Mouse (Mus musculus) G1E (cell line): ENCODE measurements around the gene Atp2b2.

ENCODE experiments used
- CTCF ChIP-seq: IDR thresholded peaks from 2 replicates; pipeline ENCODE4 v1.5.1; 2012; ENCODE audit warnings: low read depth, low read length, inconsistent platforms, mixed read lengths
- GATA1 ChIP-seq: IDR thresholded peaks from 2 replicates; pipeline ENCODE4 v1.6.1; 2012; ENCODE audit warnings: borderline replicate concordance, low read length, inconsistent platforms, mixed read lengths
- POLR2AphosphoS5 ChIP-seq: IDR thresholded peaks from 2 replicates; pipeline ENCODE4 v1.6.1; 2012; ENCODE audit warnings: low read depth, low read length, inconsistent platforms; ENCODE audit not compliant: insufficient replicate concordance
- TAL1 ChIP-seq: conservative IDR thresholded peaks from 2 replicates; pipeline ENCODE4 v1.6.1; 2012; ENCODE audit warnings: low read depth, low read length, inconsistent platforms, mixed read lengths

GRCm38 (mm10) chr6:113988521-113988920 lies 53.9 kb downstream of the Atp2b2 start:
- no peak for TF ChIP-seq GATA1
- no peak for TF ChIP-seq CTCF
- TF ChIP-seq TAL1, result no peak
- TF ChIP-seq POLR2AphosphoS5, result no peak
